Mouse (Mus musculus): ENCODE data around the gene Lrp10. TPM values are rescaled to one million over a fixed set of nuclear protein-coding genes. Genes with fewer than 3 reads are reported as not detected.

The Lrp10 gene
- polyA plus RNA-seq, 1 experiment from 2014 or later: 93.7 TPM

Other genes with a start within 250 kb of the Lrp10 start
- gene Dad1, start 210.0 kb upstream of the Lrp10 start, polyA plus RNA-seq (2015; fragmentation: Nextera tagmentation; extraction: Ambion mirVana): 400 and 426 TPM in 2 replicates
- 19.2 and 19.7 TPM in 2 replicates for gene Abhd4, start 209.9 kb upstream of the Lrp10 start, polyA plus RNA-seq (2015; fragmentation: Nextera tagmentation; extraction: Ambion mirVana)
- gene Olfr49, start 179.2 kb upstream of the Lrp10 start, polyA plus RNA-seq (2015; fragmentation: Nextera tagmentation; extraction: Ambion mirVana): not detected in 2 replicates
- 50.9 and 53.4 TPM in 2 replicates for gene Oxa1l, start 103.3 kb upstream of the Lrp10 start, polyA plus RNA-seq (2015; fragmentation: Nextera tagmentation; extraction: Ambion mirVana)
- 6.5 and 8.1 TPM in 2 replicates for gene Slc7a7, start 46.4 kb upstream of the Lrp10 start, polyA plus RNA-seq (2015; fragmentation: Nextera tagmentation; extraction: Ambion mirVana)
- gene Mrpl52, start 37.2 kb upstream of the Lrp10 start, polyA plus RNA-seq (2015; fragmentation: Nextera tagmentation; extraction: Ambion mirVana): 297 and 318 TPM in 2 replicates
- gene Mmp14, start 32.5 kb upstream of the Lrp10 start, polyA plus RNA-seq (2015; fragmentation: Nextera tagmentation; extraction: Ambion mirVana): 35.6 and 36.1 TPM in 2 replicates
- gene Rem2, start 12.0 kb downstream of the Lrp10 start, polyA plus RNA-seq (2015; fragmentation: Nextera tagmentation; extraction: Ambion mirVana): 1.1 and 2.1 TPM in 2 replicates
- gene Prmt5, start 53.4 kb downstream of the Lrp10 start, polyA plus RNA-seq (2015; fragmentation: Nextera tagmentation; extraction: Ambion mirVana): 62.9 and 64.6 TPM in 2 replicates
- gene Haus4, start 90.5 kb downstream of the Lrp10 start, polyA plus RNA-seq (2015; fragmentation: Nextera tagmentation; extraction: Ambion mirVana): 111 and 113 TPM in 2 replicates
- gene Ajuba, start 113.4 kb downstream of the Lrp10 start, polyA plus RNA-seq (2015; fragmentation: Nextera tagmentation; extraction: Ambion mirVana): 11.9 and 14.9 TPM in 2 replicates
- gene 4931414P19Rik, start 141.9 kb downstream of the Lrp10 start, polyA plus RNA-seq (2015; fragmentation: Nextera tagmentation; extraction: Ambion mirVana): 4.7 and 5.0 TPM in 2 replicates
- gene Psmb5, start 153.9 kb downstream of the Lrp10 start, polyA plus RNA-seq (2015; fragmentation: Nextera tagmentation; extraction: Ambion mirVana): 387 and 424 TPM in 2 replicates
- 82.4 and 117 TPM in 2 replicates for gene Psmb11, start 157.3 kb downstream of the Lrp10 start, polyA plus RNA-seq (2015; fragmentation: Nextera tagmentation; extraction: Ambion mirVana)
- gene Gm17606, start 176.8 kb downstream of the Lrp10 start, polyA plus RNA-seq (2015; fragmentation: Nextera tagmentation; extraction: Ambion mirVana): not detected in 2 replicates
- 5.2 and 5.4 TPM in 2 replicates for gene Cdh24, start 177.2 kb downstream of the Lrp10 start, polyA plus RNA-seq (2015; fragmentation: Nextera tagmentation; extraction: Ambion mirVana)
- gene 1700123O20Rik, start 222.1 kb downstream of the Lrp10 start, polyA plus RNA-seq (2015; fragmentation: Nextera tagmentation; extraction: Ambion mirVana): 101 TPM in 2 replicates
- 137 and 173 TPM in 2 replicates for gene Acin1, start 222.8 kb downstream of the Lrp10 start, polyA plus RNA-seq (2015; fragmentation: Nextera tagmentation; extraction: Ambion mirVana)
- 0.09 and 0.18 TPM in 2 replicates for gene Gm29776, start 234.7 kb downstream of the Lrp10 start, polyA plus RNA-seq (2015; fragmentation: Nextera tagmentation; extraction: Ambion mirVana)
- not detected in 2 replicates for gene Cebpe, start 248.0 kb downstream of the Lrp10 start, polyA plus RNA-seq (2015; fragmentation: Nextera tagmentation; extraction: Ambion mirVana)